Mouse (Mus musculus) kidney, adult 2 months (tissue): ENCODE measurements around the gene Olfr702. TPM values are rescaled to one million over a fixed set of nuclear protein-coding genes. Genes with fewer than 3 reads are reported as not detected.

Experiments used
- DNase-seq: peaks from one replicate; pipeline ENCODE4 v3.0.0; 2021
- H3K27ac ChIP-seq: fragments of 200-500 bp; 2 replicates; pipeline ENCODE4 v1.5.1; 2012; ENCODE audit warnings: low read depth, low read length, control low read depth, inconsistent platforms; ENCODE audit not compliant: insufficient read depth
- H3K27me3 ChIP-seq: fragments of 200-500 bp; replicated peaks from 2 replicates; pipeline ENCODE4 v1.6.1; 2012; ENCODE audit warnings: mild to moderate bottlenecking, moderate library complexity, low read length, inconsistent platforms; ENCODE audit not compliant: control insufficient read depth, insufficient read depth
- H3K36me3 ChIP-seq: fragments of 200-500 bp; 2 replicates; pipeline ENCODE4 v1.6.1; 2012; ENCODE audit warnings: mild to moderate bottlenecking, moderate library complexity, low read length, inconsistent platforms; ENCODE audit not compliant: control insufficient read depth, insufficient read depth
- H3K4me1 ChIP-seq: fragments of 200-500 bp; 2 replicates; pipeline ENCODE4 v1.6.1; 2011; ENCODE audit warnings: low read length; ENCODE audit not compliant: control insufficient read depth, insufficient read depth
- H3K4me3 ChIP-seq: fragments of 200-500 bp; 2 replicates; pipeline ENCODE4 v1.5.1; 2011; ENCODE audit warnings: mild to moderate bottlenecking, low read depth, low read length, control low read depth; ENCODE audit not compliant: insufficient read depth
- CTCF ChIP-seq: fragments of 200-500 bp; conservative IDR thresholded peaks from 2 replicates; pipeline ENCODE4 v1.5.1; 2011; ENCODE audit warnings: low read depth, mild to moderate bottlenecking, control low read depth, low read length, moderate library complexity, mixed read lengths; ENCODE audit not compliant: insufficient read depth, insufficient read length
- POLR2A ChIP-seq: fragments of 200-500 bp; IDR thresholded peaks from one replicate; pipeline ENCODE4 v1.6.1; 2011; ENCODE audit warnings: low read depth, low read length, control low read depth
- WGBS: fragments of 180-500 bp; shearing (Covaris S2); methylation state at CpG from one replicate; pipeline ENCODE4 v1.1.7; 2018; 5-methylcytosine and 5-hydroxymethylcytosine counted together
- polyA plus RNA-seq: library from polyadenylated mRNA; depleted of rRNA; stranded (reverse); fragments of >200 nt; gene quantifications from 2 replicates; pipeline ENCODE4 v1.2.3, GENCODE M21; 2012; rRNA removed

The Olfr702 gene
- polyA plus RNA-seq, 1 experiment: not detected

GRCm38 (mm10) chr7:106793098-106793497 is 40.6 kb downstream of the Olfr702 start, which contains the start of gene Olfr699:
Gene Olfr699 (minus strand): TSS chr7:106793198.
- DNase-seq: no peak
- Histone ChIP-seq H3K27ac (no peak within 1 kb of the TSS), H3K27me3 (no peaks in the 10 kb centered on the region), H3K4me1 (no peaks in the 10 kb centered on the region), H3K36me3 (no peaks in the 10 kb centered on the region), H3K4me3 (no peak within 1 kb of the TSS)
- 71% methylated on average over 1 of the region's 1 CpGs for WGBS
- TF ChIP-seq POLR2A (no peak), CTCF (no peak)

- DNase-seq: no peak
- H3K36me3 ChIP-seq: no peaks in the 10 kb centered on the region
- no peak for TF ChIP-seq CTCF
- TF ChIP-seq POLR2A: no peak
- H3K4me1 ChIP-seq: no peaks in the 10 kb centered on the region
- H3K4me3 ChIP-seq: no peak overlapping the region
- no peak overlapping the region for H3K27ac ChIP-seq
- no peaks in the 10 kb centered on the region for H3K27me3 ChIP-seq
These were observed 45.4 kb downstream of the Olfr702 start for GRCm38 (mm10) chr7:106788330-106788729.

Other genes with a start within 250 kb of the Olfr702 start
- not detected in 2 replicates for gene Olfr693, start 153.3 kb downstream of the Olfr702 start, polyA plus RNA-seq
- gene Olfr694, start 142.1 kb downstream of the Olfr702 start, polyA plus RNA-seq: not detected in 2 replicates
- not detected in 2 replicates for gene Olfr695, start 117.5 kb downstream of the Olfr702 start, polyA plus RNA-seq
- gene Olfr697, start 91.5 kb downstream of the Olfr702 start, polyA plus RNA-seq: not detected in 2 replicates
- not detected in 2 replicates for gene Olfr698, start 78.5 kb downstream of the Olfr702 start, polyA plus RNA-seq
- not detected in 2 replicates for gene Olfr699, start 40.7 kb downstream of the Olfr702 start, polyA plus RNA-seq
- not detected in 2 replicates for gene Olfr700, start 25.1 kb downstream of the Olfr702 start, polyA plus RNA-seq
- gene Olfr701, start 19.8 kb downstream of the Olfr702 start, polyA plus RNA-seq: not detected in 2 replicates
- gene Olfr703, start 9.5 kb upstream of the Olfr702 start, polyA plus RNA-seq: not detected in 2 replicates
- gene Olfr704, start 29.3 kb upstream of the Olfr702 start, polyA plus RNA-seq: not detected in 2 replicates
- not detected in 2 replicates for gene Olfr705, start 43.0 kb upstream of the Olfr702 start, polyA plus RNA-seq
- not detected in 2 replicates for gene Olfr706, start 54.3 kb upstream of the Olfr702 start, polyA plus RNA-seq
- not detected in 2 replicates for gene Olfr707, start 67.3 kb upstream of the Olfr702 start, polyA plus RNA-seq
- not detected in 2 replicates for gene Olfr1532-ps1, start 74.1 kb upstream of the Olfr702 start, polyA plus RNA-seq
- not detected in 2 replicates for gene Olfr709-ps1, start 98.3 kb upstream of the Olfr702 start, polyA plus RNA-seq
- gene Olfr710, start 114.4 kb upstream of the Olfr702 start, polyA plus RNA-seq: not detected in 2 replicates
- not detected in 2 replicates for gene Olfr6, start 130.0 kb upstream of the Olfr702 start, polyA plus RNA-seq
- gene Olfr711, start 141.6 kb upstream of the Olfr702 start, polyA plus RNA-seq: not detected in 2 replicates
- gene Olfr2, start 172.2 kb upstream of the Olfr702 start, polyA plus RNA-seq: not detected in 2 replicates
- not detected in 2 replicates for gene Olfr713, start 197.3 kb upstream of the Olfr702 start, polyA plus RNA-seq
- gene Olfr714, start 237.1 kb upstream of the Olfr702 start, polyA plus RNA-seq: not detected in 2 replicates